Mouse (Mus musculus): Measurements from ENCODE around the gene Rnft2.

Rnft2 gene

GRCm38 (mm10) chr5:118250987-118251386 is 6.1 kb upstream of the Rnft2 start:
- no peak for DNase-seq (ENCODE audit: extremely low spot score)

- DNase-seq (ENCODE audit: extremely low spot score) = no peak
Measured at GRCm38 (mm10) chr5:118247378-118247777, 2.5 kb upstream of the Rnft2 start.

GRCm38 (mm10) chr5:118245606-118246308 is 841 bp upstream of the Rnft2 start:
- no peak for DNase-seq (ENCODE audit: extremely low spot score)

GRCm38 (mm10) chr5:118239671-118240070 is 5.2 kb downstream of the Rnft2 start:
- no peak for DNase-seq (ENCODE audit: extremely low spot score)

- DNase-seq (ENCODE audit: extremely low spot score) = no peak
Measured at GRCm38 (mm10) chr5:118236891-118237290, 8.0 kb downstream of the Rnft2 start.

GRCm38 (mm10) chr5:118230071-118230611 is 14.8 kb downstream of the Rnft2 start:
- DNase-seq (ENCODE audit: extremely low spot score) = no peak

GRCm38 (mm10) chr5:118223142-118223757 is 21.7 kb downstream of the Rnft2 start:
- DNase-seq (ENCODE audit: extremely low spot score) = no peak

GRCm38 (mm10) chr5:118217410-118217809 is 27.5 kb downstream of the Rnft2 start:
- no peak for DNase-seq (ENCODE audit: extremely low spot score)

GRCm38 (mm10) chr5:118214418-118215154 is 30.3 kb downstream of the Rnft2 start:
- DNase-seq (ENCODE audit: extremely low spot score) = peak; percentile 61

GRCm38 (mm10) chr5:118214012-118214411 is 30.9 kb downstream of the Rnft2 start:
- DNase-seq (ENCODE audit: extremely low spot score) = no peak

GRCm38 (mm10) chr5:118205852-118206251 is 39.1 kb downstream of the Rnft2 start:
- DNase-seq (ENCODE audit: extremely low spot score) = peak; percentile 33

- DNase-seq (ENCODE audit: extremely low spot score) = peak; percentile 14
Measured at GRCm38 (mm10) chr5:118204675-118205440, 40.1 kb downstream of the Rnft2 start.

GRCm38 (mm10) chr5:118199670-118200069 is 45.2 kb downstream of the Rnft2 start:
- no peak for DNase-seq (ENCODE audit: extremely low spot score)

GRCm38 (mm10) chr5:118197421-118197820 is 47.5 kb downstream of the Rnft2 start:
- DNase-seq (ENCODE audit: extremely low spot score) = no peak

GRCm38 (mm10) chr5:118192221-118192620 is 52.7 kb downstream of the Rnft2 start:
- DNase-seq (ENCODE audit: extremely low spot score) = no peak

- no peak for DNase-seq (ENCODE audit: extremely low spot score)
Measured at GRCm38 (mm10) chr5:118190491-118190890, 54.4 kb downstream of the Rnft2 start.

GRCm38 (mm10) chr5:118188356-118188755 is 56.6 kb downstream of the Rnft2 start:
- no peak for DNase-seq (ENCODE audit: extremely low spot score)

GRCm38 (mm10) chr5:118186903-118187633 is 57.8 kb downstream of the Rnft2 start:
- DNase-seq (ENCODE audit: extremely low spot score) = no peak

- DNase-seq (ENCODE audit: extremely low spot score) = no peak
Measured at GRCm38 (mm10) chr5:118177640-118178039, 67.3 kb downstream of the Rnft2 start.

GRCm38 (mm10) chr5:118175137-118175536 is 69.8 kb downstream of the Rnft2 start:
- DNase-seq (ENCODE audit: extremely low spot score) = no peak

Measured in embryo, embryonic 9.5 days (tissue).